Mouse (Mus musculus) bone marrow macrophage, adult 2 months (primary cell): ENCODE results near the gene Aldoc. TPM values are rescaled to one million over a fixed set of nuclear protein-coding genes. Genes with fewer than 3 reads are reported as not detected.

Source experiments
- H3K27ac ChIP-seq: 2 replicates; pipeline ENCODE4 v1.5.1; 2012; ENCODE audit warnings: low read depth, low read length; ENCODE audit not compliant: insufficient read depth
- H3K4me1 ChIP-seq: 2 replicates; pipeline ENCODE4 v1.6.1; 2012; ENCODE audit warnings: low read length; ENCODE audit not compliant: control insufficient read depth, insufficient read depth
- H3K4me3 ChIP-seq: 2 replicates; pipeline ENCODE4 v1.5.1; 2012; ENCODE audit warnings: mild to moderate bottlenecking, low read length, moderate library complexity; ENCODE audit not compliant: insufficient read depth
- CTCF ChIP-seq: IDR thresholded peaks from 2 replicates; pipeline ENCODE4 v1.5.1; 2012; ENCODE audit warnings: low read depth, mild to moderate bottlenecking, low read length, moderate library complexity
- POLR2A ChIP-seq: IDR thresholded peaks from 2 replicates; pipeline ENCODE4 v1.6.1; 2012; ENCODE audit warnings: mild to moderate bottlenecking, low read depth, low read length, borderline replicate concordance
- polyA plus RNA-seq: library from polyadenylated mRNA; stranded (reverse); fragments of >200 nt; gene quantifications from 2 replicates; pipeline ENCODE4 v1.2.4, GENCODE M21; 2012; ENCODE audit not compliant: missing spikeins, insufficient read depth, insufficient read length

Gene Aldoc
- polyA plus RNA-seq, 1 experiment: 31.0 TPM

DNA sequence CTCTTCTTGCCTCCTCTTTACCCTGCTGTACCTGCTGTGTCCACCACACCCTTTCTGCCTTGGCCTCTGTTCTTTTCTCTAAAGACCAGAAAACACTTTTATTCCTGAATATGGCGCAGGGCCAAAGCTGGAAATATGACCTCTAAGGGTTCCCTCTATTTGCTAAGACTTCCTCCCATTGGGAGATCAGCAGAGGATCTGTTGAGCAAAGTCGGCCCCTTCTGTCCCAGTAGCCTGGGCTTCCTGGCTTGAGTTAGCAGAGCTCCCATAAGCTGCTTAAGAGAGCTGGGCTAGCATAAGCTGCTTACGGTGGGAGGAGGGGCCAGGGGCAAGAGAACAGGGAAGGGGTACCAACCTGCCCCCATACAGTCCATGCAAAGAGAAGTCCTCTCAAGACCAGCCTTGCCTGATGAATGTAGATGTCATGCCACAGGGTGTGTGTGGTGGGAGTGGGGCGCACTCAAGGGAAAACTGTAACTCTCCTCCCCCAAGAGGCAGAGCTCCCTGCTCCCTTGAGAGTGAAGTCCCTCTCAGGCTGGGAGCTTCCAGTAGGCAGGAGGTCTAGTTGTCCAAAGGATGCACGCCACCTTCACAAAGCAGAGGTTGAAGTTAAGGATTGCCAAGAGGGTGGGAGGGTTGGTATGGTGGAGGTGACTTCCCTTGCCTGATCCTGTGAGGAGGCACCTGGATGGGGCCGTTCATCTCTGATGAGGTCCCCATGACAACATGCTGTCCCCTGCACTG, 23.7 kb downstream of the Aldoc start:
- Histone ChIP-seq H3K27ac (peak overlapping the region; percentile 88), H3K4me1 (peaks cover 54% of the 10 kb centered on the region), H3K4me3 (peak overlapping the region; percentile 33)
- TF ChIP-seq CTCF (no peak), POLR2A (no peak)

DNA sequence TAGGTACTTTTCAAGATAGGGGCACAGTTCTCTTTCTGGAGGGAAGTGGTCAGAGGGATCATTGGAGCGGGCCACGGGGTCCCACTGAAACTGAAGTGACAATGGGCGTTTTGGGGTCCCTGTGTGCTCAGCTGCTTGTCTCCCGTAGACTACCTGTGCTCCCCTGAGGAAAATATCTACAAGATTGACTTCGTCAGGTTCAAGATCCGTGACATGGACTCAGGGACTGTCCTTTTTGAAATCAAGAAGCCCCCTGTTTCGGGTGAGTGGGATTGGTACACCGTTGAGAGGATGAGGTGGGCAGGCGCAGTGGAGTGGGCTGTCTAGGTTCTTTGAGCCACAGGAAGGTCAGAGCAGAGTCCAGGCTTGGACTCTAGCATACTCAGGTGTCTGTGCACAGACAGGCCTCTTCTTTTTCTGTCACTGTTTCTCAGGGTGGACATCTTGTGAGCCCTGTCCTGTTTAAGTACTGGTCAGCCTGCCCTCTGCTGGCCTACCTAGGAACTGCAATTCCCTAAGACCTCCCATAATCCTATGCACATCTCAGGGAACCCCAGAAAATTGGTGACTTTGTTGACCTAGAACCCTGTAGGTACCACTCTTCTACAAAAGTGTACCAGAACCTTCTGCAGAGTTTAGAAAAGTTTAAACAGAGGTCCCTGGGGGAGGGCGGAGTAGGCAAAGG, 24.4 kb downstream of the Aldoc start:
- Histone ChIP-seq H3K27ac (peak overlapping the region; percentile 66), H3K4me1 (peaks cover 54% of the 10 kb centered on the region), H3K4me3 (no peak overlapping the region)
- TF ChIP-seq CTCF: peak; percentile 18; the same call in 1 of the 2 replicates
- no peak for TF ChIP-seq POLR2A

DNA sequence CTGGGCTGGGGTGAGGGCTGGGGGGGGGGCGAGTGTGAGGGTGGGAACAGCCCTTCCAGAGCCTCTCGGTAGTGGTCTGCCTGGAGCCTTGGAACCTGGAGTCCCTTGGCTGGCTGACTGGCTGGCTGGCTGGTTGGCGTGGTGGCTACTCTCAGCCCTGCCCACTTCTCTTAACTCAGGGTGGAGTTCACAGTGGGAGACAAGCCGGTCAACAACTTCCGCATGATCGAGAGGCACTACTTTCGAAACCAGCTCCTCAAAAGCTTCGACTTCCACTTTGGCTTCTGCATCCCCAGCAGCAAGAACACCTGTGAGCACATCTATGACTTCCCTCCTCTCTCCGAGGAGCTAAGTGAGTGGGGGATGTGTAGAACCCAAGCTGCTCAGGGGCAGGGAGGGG, 25.1 kb downstream of the Aldoc start:
- H3K4me3 ChIP-seq: no peak overlapping the region
- peak overlapping the region; percentile 66 for H3K27ac ChIP-seq
- TF ChIP-seq CTCF (no peak), POLR2A (no peak)
- H3K4me1 ChIP-seq: peaks cover 59% of the 10 kb centered on the region

DNA sequence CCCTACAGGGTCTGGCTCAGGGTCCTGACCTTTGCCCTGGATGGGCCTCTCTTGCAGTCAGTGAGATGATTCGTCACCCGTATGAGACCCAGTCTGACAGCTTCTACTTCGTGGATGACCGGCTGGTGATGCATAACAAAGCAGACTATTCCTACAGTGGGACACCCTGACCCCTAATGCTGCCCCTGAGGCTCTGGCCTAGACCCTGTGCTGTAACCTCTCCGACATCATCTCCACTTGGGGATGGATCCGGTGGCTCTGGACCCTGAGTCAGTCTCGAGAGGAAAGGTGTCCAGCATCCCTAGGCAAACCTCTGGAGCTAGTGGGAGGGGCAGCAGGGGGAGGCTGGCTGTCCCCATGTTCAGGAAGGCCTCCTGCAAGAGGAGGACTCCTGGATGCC, 25.7 kb downstream of the Aldoc start:
- Histone ChIP-seq H3K27ac (no peak overlapping the region), H3K4me1 (peaks cover 62% of the 10 kb centered on the region), H3K4me3 (no peak overlapping the region)
- TF ChIP-seq POLR2A (no peak), CTCF (no peak)

DNA sequence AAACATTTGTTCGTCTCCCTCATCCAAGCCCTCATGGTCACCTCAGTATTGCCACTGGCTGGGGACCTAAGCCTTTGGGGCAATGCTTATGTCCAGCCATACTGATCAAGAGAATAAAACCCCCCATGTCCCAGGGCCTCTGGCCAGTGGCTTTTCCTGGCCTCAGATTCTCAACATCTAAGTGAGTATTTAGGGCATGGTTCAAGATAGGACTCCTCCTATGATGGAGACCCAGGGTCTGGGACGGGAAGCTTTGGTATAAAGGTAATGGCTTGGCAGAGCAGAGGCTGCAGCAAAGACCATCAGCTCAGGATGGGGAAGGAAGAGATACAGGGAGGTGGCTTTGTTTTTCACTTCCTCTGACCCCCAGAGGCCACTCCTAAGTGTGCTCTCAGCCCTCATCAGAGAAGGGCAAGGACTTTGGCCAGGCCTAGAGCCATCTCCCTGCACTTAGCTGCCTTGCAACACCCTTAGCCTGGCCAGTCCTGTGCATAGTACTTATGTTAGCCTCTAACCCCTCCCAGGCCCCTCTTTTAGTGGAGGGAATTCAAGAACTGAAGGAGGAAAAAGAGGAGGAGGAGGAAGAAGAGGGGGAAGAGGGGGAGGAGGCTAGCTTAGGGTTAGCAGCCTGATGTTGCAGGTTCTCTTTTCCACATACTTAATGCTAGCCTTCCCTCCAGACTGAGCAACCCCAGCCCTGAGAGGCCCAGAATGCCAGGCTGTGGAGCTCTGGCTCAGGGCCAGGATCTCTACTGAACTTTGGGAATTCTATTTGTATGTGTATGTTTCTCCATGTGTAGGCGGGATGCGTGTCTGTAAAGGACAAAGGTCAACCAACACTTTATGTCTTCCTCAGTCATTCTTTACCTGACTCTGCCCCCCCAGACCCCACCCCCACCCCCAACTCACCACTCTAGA, 26.9 kb downstream of the Aldoc start:
- H3K27ac ChIP-seq: peak overlapping the region; percentile 51; the same call in 1 of the 2 replicates
- H3K4me3 ChIP-seq: no peak overlapping the region
- peaks cover 60% of the 10 kb centered on the region for H3K4me1 ChIP-seq
- no peak for TF ChIP-seq POLR2A
- no peak for TF ChIP-seq CTCF

DNA sequence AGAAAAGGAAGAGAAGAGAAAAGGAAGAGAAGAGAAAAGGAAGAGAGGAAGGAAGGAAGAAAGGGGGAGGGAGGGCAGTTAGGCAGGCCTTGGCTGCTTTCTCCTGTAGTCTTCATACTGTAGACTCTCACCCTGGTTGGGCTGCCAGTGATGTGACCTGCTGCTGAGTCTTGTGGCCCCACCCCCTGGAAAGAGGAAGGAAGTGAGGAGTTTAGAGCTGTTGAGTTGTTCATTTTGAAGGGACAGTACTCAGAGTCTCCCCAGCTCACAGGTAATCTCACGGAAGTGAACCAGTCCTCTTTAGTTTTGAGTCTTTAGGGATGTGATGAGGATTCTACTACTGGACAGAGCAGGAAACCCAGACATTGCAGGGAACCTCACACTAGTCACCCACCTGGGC, 30.3 kb downstream of the Aldoc start:
- peaks cover 35% of the 10 kb centered on the region for H3K4me1 ChIP-seq

DNA sequence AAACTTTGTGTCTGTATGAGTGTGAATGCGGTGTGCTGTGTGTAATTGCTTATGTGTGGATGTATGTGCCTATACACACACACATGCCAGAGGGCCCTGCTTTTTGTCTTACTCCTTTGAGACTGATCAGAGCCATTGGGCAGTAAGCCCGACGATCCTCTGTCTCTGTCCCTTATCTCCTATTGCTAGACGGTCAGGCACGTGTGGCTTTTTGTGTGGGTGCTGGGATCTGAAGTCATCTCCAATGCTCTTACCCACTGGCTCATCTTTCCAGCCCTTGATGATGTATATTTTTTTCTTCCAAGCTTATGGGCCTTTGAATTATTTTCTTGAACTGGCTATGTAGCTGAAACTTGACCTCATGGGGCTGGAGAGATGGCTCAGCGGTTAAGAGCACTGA, 32.1 kb downstream of the Aldoc start:
- Histone ChIP-seq H3K27ac (no peak overlapping the region), H3K4me3 (no peak overlapping the region), H3K4me1 (peaks cover 25% of the 10 kb centered on the region)
- no peak for TF ChIP-seq CTCF
- TF ChIP-seq POLR2A: no peak

More for the DNA sequence above, 30.3 kb downstream of the Aldoc start:
- Histone ChIP-seq H3K4me3 (no peak overlapping the region), H3K27ac (no peak overlapping the region)
- no peak for TF ChIP-seq POLR2A
- TF ChIP-seq CTCF: no peak

DNA sequence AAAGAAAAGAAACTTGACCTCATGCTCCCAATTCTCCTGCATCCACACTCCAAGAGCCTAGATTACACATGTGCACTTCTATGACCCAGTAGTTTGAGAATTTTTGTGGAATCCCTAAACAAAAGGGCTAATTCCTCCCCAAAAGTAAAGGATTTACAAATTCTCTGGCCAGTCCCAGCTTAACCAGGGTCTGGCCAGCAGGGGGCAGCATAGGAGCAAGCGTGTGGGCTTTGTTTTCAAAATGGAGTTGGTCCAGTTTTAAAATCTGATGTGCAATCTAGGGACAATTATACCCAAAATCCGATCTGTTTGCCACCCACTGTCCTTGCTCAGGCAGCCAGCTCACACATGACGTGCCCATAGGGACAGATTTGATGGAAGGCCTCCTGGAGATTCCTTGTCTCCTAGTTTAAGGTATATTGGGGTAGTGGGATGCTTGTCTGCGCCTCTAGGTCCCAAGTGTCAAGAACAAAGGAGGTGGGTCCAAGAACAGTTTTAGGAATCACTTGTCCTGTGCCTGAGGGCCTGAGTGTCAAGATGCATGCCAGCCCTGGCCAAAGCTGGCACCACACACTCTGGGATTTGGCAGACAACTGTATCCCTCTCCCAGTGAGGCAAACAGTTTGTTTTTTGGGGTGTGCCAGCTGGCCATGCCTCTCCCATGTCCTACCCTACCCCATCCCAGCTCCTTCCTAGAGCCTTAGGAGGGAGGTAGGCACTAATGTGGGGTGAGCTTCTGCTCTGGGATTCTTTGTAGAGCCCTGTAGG, 32.9 kb downstream of the Aldoc start:
- Histone ChIP-seq H3K27ac (no peak overlapping the region), H3K4me1 (peaks cover 20% of the 10 kb centered on the region), H3K4me3 (no peak overlapping the region)
- TF ChIP-seq CTCF (peak; percentile 95), POLR2A (no peak)

DNA sequence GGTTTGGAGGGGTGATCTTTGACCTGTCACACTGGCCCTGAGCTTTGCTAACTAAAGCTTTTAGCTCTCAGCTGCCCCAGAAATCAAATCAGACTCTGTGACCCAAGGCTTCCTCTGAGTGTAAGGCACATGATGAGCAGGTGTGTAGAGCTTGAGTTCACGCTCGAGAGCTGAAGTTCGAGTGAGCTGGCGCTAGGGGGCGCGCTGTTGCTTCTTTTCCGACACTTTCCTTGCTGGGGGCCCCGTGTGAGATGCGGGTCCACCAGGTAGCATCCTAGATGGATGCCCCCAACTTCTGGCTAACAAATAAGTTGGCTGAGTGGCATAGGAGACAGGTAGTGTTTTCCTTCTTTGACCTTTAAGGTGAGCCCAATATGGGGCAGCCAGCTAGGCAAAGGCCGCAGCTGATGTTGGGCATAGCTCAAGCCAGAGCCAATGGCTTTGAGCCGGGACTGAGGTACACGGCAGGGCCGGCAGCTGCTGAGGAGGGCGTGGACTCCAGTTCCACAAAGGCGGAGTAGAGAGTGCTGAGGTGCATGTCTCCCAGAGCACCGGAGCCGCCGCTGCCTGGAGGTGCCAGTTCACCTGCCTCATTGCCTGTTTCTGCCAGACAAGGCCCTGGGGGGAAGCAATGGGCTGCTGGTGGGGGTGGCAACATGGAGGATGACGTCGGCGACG, 35.7 kb downstream of the Aldoc start:
- Histone ChIP-seq H3K4me1 (peaks cover 8% of the 10 kb centered on the region), H3K27ac (no peak overlapping the region), H3K4me3 (no peak overlapping the region)
- TF ChIP-seq POLR2A (no peak), CTCF (peak; percentile 98)
